Mouse (Mus musculus) left cerebral cortex, adult 18-20 months (tissue): ENCODE measurements around the gene Mroh3. TPM values are rescaled to one million over a fixed set of nuclear protein-coding genes. Genes with fewer than 3 reads are reported as not detected.

Experiments
- total RNA-seq, 2 experiments: library from RNA; stranded (reverse); gene quantifications; 2 replicates each; pipeline ENCODE4 v1.2.3; 2021

The Mroh3 gene
- total RNA-seq, 2 experiments from 2014 or later = 0.42 to 1.1 TPM

Other genes with a start within 250 kb of the Mroh3 start
- gene Igfn1, start 206.5 kb downstream of the Mroh3 start, total RNA-seq = 10 to 100 TPM; 17.2 to 20.3 TPM
- 10 to 100 TPM; 66.3 to 67.8 TPM for gene Tmem9, start 204.7 kb downstream of the Mroh3 start, total RNA-seq
- 1 to 10 TPM; 1.9 to 3.1 TPM for gene Ascl5, start 162.0 kb downstream of the Mroh3 start, total RNA-seq
- 1 to 10 TPM; 1.5 to 1.7 TPM for gene Cacna1s, start 160.1 kb downstream of the Mroh3 start, total RNA-seq
- 10 to 100 TPM; 54.8 to 57.3 TPM for gene Kif21b, start 81.4 kb downstream of the Mroh3 start, total RNA-seq
- 1 to 10 TPM; 1.6 to 2.3 TPM for gene Inava, start 21.4 kb upstream of the Mroh3 start, total RNA-seq
- 1 to 10 TPM; 3.8 to 4.2 TPM for gene Gpr25, start 48.0 kb upstream of the Mroh3 start, total RNA-seq
- 100 to 1,000 TPM; 131 to 133 TPM for gene Camsap2, start 133.3 kb upstream of the Mroh3 start, total RNA-seq
- gene Ddx59, start 202.4 kb upstream of the Mroh3 start, total RNA-seq = 10 to 100 TPM in 1 of 2 experiments, 1 to 10 TPM in 1; 9.7 to 11.8 TPM